Mouse (Mus musculus) kidney, adult 2 months (tissue): Measurements from ENCODE around the gene Fgf4.

Experiments
- CTCF ChIP-seq: fragments of 200-500 bp; conservative IDR thresholded peaks from 2 replicates; pipeline ENCODE4 v1.5.1; 2011; ENCODE audit warnings: low read depth, mild to moderate bottlenecking, control low read depth, low read length, moderate library complexity, mixed read lengths; ENCODE audit not compliant: insufficient read depth, insufficient read length
- POLR2A ChIP-seq: fragments of 200-500 bp; IDR thresholded peaks from one replicate; pipeline ENCODE4 v1.6.1; 2011; ENCODE audit warnings: low read depth, low read length, control low read depth

DNA sequence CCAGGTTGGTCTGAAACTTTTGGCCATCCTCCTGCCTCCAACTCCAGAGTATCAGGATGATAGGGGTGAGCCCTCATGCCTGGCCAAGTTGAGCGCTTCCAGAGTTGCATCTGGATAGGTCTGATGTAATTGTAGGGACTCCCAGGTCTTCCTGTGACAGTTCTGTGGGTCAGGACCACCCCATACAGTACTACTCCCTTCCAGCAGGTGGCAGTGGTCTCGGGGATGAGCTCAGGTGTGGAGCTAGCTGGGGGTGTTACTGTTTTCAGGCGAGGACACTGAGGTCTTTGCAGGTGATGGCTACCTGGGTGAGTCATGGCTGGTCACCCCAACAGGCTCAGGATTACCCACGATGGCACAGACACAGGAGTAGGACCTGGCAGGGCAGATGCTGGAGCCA, 1.0 kb upstream of the Fgf4 start:
- TF ChIP-seq CTCF (peak; percentile 79), POLR2A (no peak)
